Mouse (Mus musculus) limb, embryonic 12.5 days (tissue): Measurements from ENCODE around the gene Cd5. TPM values are rescaled to one million over a fixed set of nuclear protein-coding genes. Genes with fewer than 3 reads are reported as not detected.

Source experiments
- ATAC-seq: fragments of 200-750 bp; cut with Nextera tagmentation; 2 replicates; pipeline ENCODE4 v1.8.0; 2017; ENCODE audit warnings: low read depth, moderate TSS enrichment; ENCODE audit not compliant: insufficient number of reproducible peaks, insufficient read depth, low FRiP score, low TSS enrichment
- H3K27ac ChIP-seq: fragments of 300-500 bp; sonication (generic); 2 replicates; pipeline ENCODE4 v1.5.1; 2016; ENCODE audit warnings: mild to moderate bottlenecking, moderate library complexity
- H3K27me3 ChIP-seq: fragments of 300-500 bp; sonication (generic); 2 replicates; pipeline ENCODE4 v1.6.1; 2016; ENCODE audit warnings: mild to moderate bottlenecking, moderate library complexity
- H3K36me3 ChIP-seq: fragments of 300-500 bp; sonication (generic); 2 replicates; pipeline ENCODE4 v1.6.1; 2016; ENCODE audit warnings: mild to moderate bottlenecking, moderate library complexity
- H3K4me1 ChIP-seq: fragments of 300-500 bp; sonication (generic); replicated peaks from 2 replicates; pipeline ENCODE4 v1.6.1; 2016
- H3K4me2 ChIP-seq: fragments of 300-500 bp; sonication (generic); 2 replicates; pipeline ENCODE4 v1.6.1; 2016; ENCODE audit warnings: mild to moderate bottlenecking, moderate library complexity
- H3K4me3 ChIP-seq: fragments of 300-500 bp; sonication (generic); replicated peaks from 2 replicates; pipeline ENCODE4 v1.5.1; 2016; ENCODE audit warnings: mild to moderate bottlenecking
- H3K9ac ChIP-seq: fragments of 300-500 bp; sonication (generic); replicated peaks from 2 replicates; pipeline ENCODE4 v1.6.1; 2016; ENCODE audit warnings: mild to moderate bottlenecking, moderate library complexity
- H3K9me3 ChIP-seq: fragments of 300-500 bp; sonication (generic); 2 replicates; pipeline ENCODE4 v1.6.1; 2016; ENCODE audit warnings: mild to moderate bottlenecking, moderate library complexity
- WGBS: fragments of 180-500 bp; shearing (Covaris S2); methylation state at CpG from one replicate; pipeline ENCODE4 v1.1.7; 2016; 5-methylcytosine and 5-hydroxymethylcytosine counted together
- polyA plus RNA-seq: library from polyadenylated mRNA; unstranded; fragments of >200 nt; fragmentation: Nextera tagmentation; extraction: Ambion mirVana; gene quantifications from 2 replicates; pipeline ENCODE4 v1.2.1, GENCODE M21; 2016

Cd5 gene
- polyA plus RNA-seq, 1 experiment from 2014 or later, result 0.18 TPM

DNA sequence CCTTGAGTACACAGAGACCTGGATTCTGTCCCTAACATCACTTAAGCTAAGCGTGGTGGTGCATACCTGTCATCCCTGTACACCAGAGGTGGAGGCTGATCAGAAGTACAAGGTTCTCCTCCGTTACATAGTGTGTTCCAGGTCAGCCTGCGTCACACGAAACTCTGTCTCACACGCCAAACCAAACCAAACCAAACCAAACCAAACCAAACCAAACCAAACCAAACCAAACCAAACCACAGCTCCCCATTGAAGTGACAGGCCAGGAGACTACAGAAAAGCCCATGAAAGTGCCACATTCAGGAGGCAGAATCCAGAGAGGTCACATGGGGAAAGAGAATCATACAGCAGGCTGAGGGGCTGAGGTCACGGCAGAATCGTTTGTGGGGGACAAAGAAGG, 33.2 kb upstream of the Cd5 start:
- Histone ChIP-seq H3K27me3 (no peaks in the 10 kb centered on the region), H3K9me3 (no peaks in the 10 kb centered on the region), H3K27ac (no peak overlapping the region), H3K4me2 (no peak overlapping the region), H3K36me3 (no peaks in the 10 kb centered on the region), H3K4me1 (0 out of 2 replicates have a peak, but pooled peaks cover 2% of the 10 kb centered on the region), H3K9ac (no peak overlapping the region), H3K4me3 (no peak overlapping the region)
- no peak for ATAC-seq
- WGBS, result 80% methylated on average over 7 of the region's 7 CpGs

DNA sequence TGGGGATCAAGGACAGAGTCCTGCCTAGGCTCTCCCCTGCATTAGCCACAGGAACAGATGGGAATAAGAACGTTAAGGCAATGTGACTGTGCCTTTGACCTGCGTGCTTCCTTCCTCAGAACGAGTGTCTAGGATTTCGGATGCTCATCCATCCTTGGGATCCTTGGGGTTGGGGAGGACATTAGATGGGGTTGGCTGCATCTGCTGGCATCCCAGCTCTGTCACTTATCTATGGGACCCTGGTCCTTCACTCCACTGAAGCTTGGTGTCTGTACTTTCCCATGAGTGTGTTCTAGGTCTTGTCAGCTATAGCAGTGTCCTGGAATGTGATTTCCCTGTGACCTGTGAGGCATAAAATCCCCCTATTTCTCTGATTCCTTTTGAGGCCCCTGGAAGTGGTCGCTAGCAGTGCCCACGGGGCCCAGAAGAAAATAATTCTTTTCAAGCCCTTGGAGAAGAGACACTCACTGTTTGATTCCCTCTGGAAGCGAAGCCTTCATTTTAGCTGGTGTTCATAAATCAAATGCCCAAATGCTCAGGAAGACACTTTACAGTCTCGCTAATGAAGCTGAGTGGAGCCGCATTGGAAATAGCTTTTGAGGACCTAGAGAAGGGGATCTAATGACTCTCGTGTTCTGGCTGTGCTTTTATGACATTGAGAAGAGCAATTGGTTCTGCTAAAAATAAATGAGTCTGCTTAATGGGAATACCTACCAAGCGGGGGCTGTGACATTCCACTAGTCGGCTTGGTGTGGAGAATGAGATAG, 30.8 kb upstream of the Cd5 start:
- no peak overlapping the region for H3K4me2 ChIP-seq
- H3K9me3 ChIP-seq, result no peaks in the 10 kb centered on the region
- 37% methylated on average over 12 of the region's 12 CpGs for WGBS

DNA sequence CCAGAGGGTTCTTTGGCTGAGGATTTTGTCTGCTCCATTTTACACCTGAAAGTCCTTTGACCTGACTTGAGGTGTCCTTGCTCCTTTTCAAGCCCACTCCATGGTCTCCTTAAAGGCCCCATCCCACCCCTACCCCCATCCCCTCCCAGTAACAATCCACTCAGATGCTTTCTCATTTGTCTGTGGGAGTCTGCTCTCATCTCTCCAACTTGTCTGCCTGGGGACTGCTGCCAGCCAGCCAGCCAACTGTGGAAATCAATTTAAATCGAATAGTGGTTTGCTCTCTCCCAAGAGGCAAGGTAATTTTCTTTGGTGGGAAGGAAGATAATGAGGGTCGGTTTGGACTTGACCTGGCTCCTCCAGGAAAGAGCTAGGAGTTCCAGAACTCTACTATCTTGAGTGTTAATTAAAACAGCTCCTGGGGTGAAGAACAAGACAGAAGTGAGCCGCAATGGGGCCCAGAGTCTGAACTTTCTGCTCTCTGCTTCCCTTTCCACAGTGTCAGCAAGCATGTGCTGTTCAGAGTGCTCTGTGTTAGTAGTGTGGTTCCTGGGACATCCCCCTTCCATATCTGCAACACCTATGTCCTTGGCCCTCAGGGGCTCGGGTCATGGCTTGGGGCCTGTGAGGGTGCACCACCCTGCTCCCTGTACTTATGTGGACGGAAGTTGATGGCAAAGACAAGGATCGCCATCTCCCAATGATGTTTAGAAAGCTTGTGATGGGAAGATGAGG, 30.1 kb upstream of the Cd5 start:
- no peak for ATAC-seq
- no peak overlapping the region for H3K9ac ChIP-seq
- H3K9me3 ChIP-seq, result no peaks in the 10 kb centered on the region
- H3K27me3 ChIP-seq, result no peaks in the 10 kb centered on the region
- no peak overlapping the region for H3K27ac ChIP-seq
- 66% methylated on average over 6 of the region's 6 CpGs for WGBS
- no peaks in the 10 kb centered on the region for H3K36me3 ChIP-seq
- H3K4me2 ChIP-seq, result no peak overlapping the region
- H3K4me1 ChIP-seq, result 0 out of 2 replicates have a peak, but pooled peaks cover 2% of the 10 kb centered on the region
- no peak overlapping the region for H3K4me3 ChIP-seq

More for the DNA sequence above, 30.8 kb upstream of the Cd5 start:
- no peak overlapping the region for H3K4me3 ChIP-seq
- ATAC-seq, result no peak
- no peak overlapping the region for H3K27ac ChIP-seq
- no peaks in the 10 kb centered on the region for H3K36me3 ChIP-seq
- 0 out of 2 replicates have a peak, but pooled peaks cover 2% of the 10 kb centered on the region for H3K4me1 ChIP-seq
- H3K9ac ChIP-seq, result no peak overlapping the region
- H3K27me3 ChIP-seq, result no peaks in the 10 kb centered on the region

DNA sequence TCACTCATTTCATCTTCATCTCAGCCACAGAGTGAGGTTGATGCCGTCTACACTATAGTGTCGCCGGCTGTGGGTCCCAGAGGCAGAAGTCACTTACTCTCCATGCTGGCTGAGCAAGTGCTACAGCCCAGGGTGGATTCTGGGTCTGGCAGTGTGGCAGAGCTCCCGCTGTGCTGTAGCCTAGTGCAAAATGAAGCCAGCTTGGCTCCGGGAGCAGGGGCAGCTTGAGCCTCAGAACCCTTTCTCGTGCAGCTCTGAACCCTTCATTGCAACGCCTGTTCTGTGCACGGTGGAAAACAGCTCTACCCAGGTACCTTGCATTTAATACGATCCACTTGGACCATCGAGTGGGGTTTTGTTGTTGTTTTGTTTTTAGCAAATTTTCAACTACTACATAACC, 28.8 kb upstream of the Cd5 start:
- no peaks in the 10 kb centered on the region for H3K27me3 ChIP-seq
- H3K27ac ChIP-seq, result no peak overlapping the region
- H3K4me2 ChIP-seq, result no peak overlapping the region
- H3K4me1 ChIP-seq, result 0 out of 2 replicates have a peak, but pooled peaks cover 2% of the 10 kb centered on the region
- no peak overlapping the region for H3K9ac ChIP-seq
- WGBS, result 88% methylated on average over 10 of the region's 10 CpGs
- H3K4me3 ChIP-seq, result no peak overlapping the region
- H3K9me3 ChIP-seq, result no peaks in the 10 kb centered on the region
- ATAC-seq, result no peak
- no peaks in the 10 kb centered on the region for H3K36me3 ChIP-seq

DNA sequence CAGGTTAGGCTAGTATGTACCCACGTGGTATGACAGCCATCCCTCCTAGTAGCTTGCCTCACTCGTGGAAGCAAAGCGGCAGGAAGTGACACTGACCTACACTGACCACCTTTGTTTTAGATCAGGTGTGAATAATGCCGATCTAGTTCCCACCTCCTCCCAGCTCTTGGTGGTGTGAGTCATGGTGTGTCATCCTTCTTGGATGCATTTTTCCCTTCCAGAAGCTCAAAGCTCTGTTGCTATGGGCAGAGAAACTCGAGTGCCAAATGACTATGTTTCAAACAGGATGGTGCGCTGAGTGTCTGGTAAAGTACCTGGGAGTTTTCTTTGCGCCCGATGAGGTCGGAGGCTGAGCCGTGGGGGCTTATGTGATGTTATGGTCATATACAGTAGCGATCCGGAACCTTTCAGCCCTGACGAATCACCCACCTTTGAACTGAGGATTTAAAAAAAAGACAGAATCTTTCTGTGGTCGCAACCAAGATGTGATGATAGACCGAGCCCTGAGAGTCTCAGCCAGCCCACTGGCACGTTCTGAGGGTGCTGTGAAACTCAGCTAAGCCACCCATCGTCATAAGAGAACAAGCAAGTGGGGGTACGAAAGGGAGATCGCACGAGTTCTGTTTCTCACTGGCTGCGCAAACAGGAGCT, 24.7 kb upstream of the Cd5 start:
- no peak for ATAC-seq
- no peak overlapping the region for H3K27ac ChIP-seq
- no peaks in the 10 kb centered on the region for H3K36me3 ChIP-seq
- no peaks in the 10 kb centered on the region for H3K4me1 ChIP-seq
- H3K27me3 ChIP-seq, result no peaks in the 10 kb centered on the region
- no peak overlapping the region for H3K4me3 ChIP-seq
- WGBS, result 80% methylated on average over 21 of the region's 21 CpGs
- H3K9ac ChIP-seq, result no peak overlapping the region
- no peak overlapping the region for H3K4me2 ChIP-seq
- no peaks in the 10 kb centered on the region for H3K9me3 ChIP-seq

DNA sequence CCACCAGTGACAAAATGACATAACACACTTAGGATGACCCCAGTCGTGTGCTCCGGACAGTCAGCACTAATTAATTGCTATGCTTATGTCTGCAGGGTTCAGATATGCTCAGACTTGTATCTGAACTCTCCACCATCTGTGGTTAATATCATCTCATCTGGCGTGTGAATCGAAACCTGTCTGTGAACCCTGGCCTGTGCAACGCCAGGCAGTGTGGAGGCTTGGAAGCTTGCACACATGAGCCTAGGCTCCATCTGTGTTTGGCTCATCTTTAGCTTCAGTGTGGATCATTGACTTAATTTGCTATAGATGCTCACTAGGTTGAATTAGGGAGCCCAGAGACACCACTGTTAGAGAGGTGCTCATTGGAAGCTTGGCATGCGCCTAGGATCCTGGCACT, 23.7 kb upstream of the Cd5 start:
- Histone ChIP-seq H3K4me2 (no peak overlapping the region), H3K4me1 (no peaks in the 10 kb centered on the region), H3K27me3 (no peaks in the 10 kb centered on the region), H3K4me3 (no peak overlapping the region), H3K9ac (no peak overlapping the region), H3K36me3 (no peaks in the 10 kb centered on the region), H3K9me3 (no peaks in the 10 kb centered on the region), H3K27ac (no peak overlapping the region)
- ATAC-seq, result no peak
- WGBS, result 78% methylated on average over 6 of the region's 6 CpGs

DNA sequence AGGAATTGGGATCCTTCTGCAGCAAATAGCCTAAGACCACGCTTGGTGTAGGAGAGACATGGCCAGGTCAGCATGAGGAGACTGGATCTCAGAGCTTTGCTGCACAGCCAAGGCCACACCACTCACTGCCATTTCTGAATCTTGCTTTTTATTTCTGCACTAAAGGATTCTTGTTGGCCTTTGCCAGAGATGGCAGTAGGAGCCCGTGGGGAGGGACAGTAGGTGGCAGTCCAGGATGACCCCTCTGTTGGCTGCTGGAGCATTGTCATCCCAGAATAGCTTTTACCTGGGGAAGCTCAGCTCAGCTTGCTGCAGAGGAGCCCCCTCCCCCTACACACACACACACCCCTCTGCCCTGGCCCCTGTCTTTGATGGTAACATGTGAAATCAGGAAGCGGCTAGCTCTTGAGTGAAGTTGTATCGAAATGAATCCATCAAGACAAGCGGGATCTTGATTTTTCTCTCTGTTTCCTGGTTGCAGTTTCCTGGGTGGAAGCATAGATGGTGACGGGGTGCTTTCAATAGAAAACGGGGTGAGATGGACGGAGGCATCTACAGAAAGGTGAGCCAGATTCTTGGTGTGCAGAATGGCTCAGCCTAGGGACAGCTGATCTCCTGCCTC, 23.1 kb upstream of the Cd5 start:
- Histone ChIP-seq H3K36me3 (no peaks in the 10 kb centered on the region), H3K27ac (no peak overlapping the region), H3K4me3 (no peak overlapping the region), H3K27me3 (no peaks in the 10 kb centered on the region), H3K9ac (no peak overlapping the region), H3K4me1 (no peaks in the 10 kb centered on the region), H3K9me3 (no peaks in the 10 kb centered on the region), H3K4me2 (no peak overlapping the region)
- WGBS, result 79% methylated on average over 8 of the region's 8 CpGs
- no peak for ATAC-seq

GRCm38 (mm10) chr19:10759983-10760831, 21.4 kb upstream of the Cd5 start:
- 88% methylated on average over 9 of the region's 9 CpGs for WGBS
- ATAC-seq, result no peak
- H3K27ac ChIP-seq, result no peak overlapping the region
- H3K9me3 ChIP-seq, result no peaks in the 10 kb centered on the region
- H3K4me1 ChIP-seq, result no peaks in the 10 kb centered on the region
- no peak overlapping the region for H3K9ac ChIP-seq
- H3K4me3 ChIP-seq, result no peak overlapping the region
- no peaks in the 10 kb centered on the region for H3K36me3 ChIP-seq
- H3K27me3 ChIP-seq, result no peaks in the 10 kb centered on the region
- no peak overlapping the region for H3K4me2 ChIP-seq

DNA sequence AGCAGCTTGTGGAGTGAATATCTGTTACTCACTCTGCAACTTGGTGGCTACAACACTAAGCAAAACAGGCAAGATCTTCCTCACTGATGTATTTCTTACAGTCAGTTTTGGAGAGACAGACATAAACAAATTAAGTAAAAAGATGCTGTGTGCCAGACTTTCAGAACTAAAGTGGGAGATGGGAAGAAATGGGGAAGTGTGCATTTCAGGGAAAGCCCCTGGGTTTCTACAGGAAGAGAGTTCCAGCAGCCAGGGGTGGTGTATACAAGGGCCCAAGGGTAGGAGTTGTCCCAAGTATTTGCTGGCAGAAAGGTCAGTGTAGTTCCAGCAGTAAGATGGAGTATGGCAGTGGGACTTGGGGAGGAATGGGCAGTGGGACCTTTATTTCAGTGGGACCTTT, 20.7 kb upstream of the Cd5 start:
- H3K4me3 ChIP-seq, result no peak overlapping the region
- H3K27ac ChIP-seq, result no peak overlapping the region
- ATAC-seq, result no peak
- no peaks in the 10 kb centered on the region for H3K36me3 ChIP-seq
- H3K4me1 ChIP-seq, result no peaks in the 10 kb centered on the region
- no peaks in the 10 kb centered on the region for H3K27me3 ChIP-seq
- no peak overlapping the region for H3K4me2 ChIP-seq
- H3K9me3 ChIP-seq, result no peaks in the 10 kb centered on the region
- H3K9ac ChIP-seq, result no peak overlapping the region

- H3K27ac ChIP-seq, result no peak overlapping the region
- no peak overlapping the region for H3K4me3 ChIP-seq
- no peak overlapping the region for H3K4me2 ChIP-seq
- no peaks in the 10 kb centered on the region for H3K9me3 ChIP-seq
- H3K36me3 ChIP-seq, result no peaks in the 10 kb centered on the region
- no peaks in the 10 kb centered on the region for H3K27me3 ChIP-seq
- no peak for ATAC-seq
- no peak overlapping the region for H3K9ac ChIP-seq
- no peaks in the 10 kb centered on the region for H3K4me1 ChIP-seq
- WGBS, result 67% methylated on average over 6 of the region's 6 CpGs
These were observed 19.9 kb upstream of the Cd5 start for GRCm38 (mm10) chr19:10758708-10759107.
